In the genomic region with DNA sequence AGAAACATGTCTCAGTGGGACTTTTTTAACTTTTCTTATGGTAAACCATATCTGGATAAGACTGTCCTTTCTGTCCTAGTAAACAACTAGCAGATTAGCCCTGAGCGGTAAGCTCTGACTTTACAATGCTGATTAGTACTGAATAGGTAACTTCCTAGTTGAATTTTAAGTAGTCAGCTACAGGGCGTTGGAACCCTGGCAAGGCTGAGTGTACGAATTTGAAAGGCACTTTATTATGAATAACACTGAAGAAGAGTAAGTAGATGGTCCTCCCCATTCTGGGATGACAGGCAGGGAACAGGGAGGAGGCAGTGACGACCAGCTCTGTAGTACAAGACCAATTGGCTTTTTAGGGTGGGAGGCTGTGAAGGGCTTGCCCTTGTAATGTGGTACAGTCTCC, we compare ENCODE assay signal across 13 mouse cellular contexts. TPM values are rescaled to one million over a fixed set of nuclear protein-coding genes. Genes with fewer than 3 reads are reported as not detected.
DNase-seq lines count a peak whose midpoint lies in the region; TF ChIP-seq lines count a peak whose summit lies in the region.
"Not testable (repeated sequence)": the region's sequence is repeated elsewhere in the genome, so short reads cannot be mapped to it uniquely, and the experiment has no call there.
"Had no signal": no experiment of that assay in that cellular context is flagged by ENCODE, and none has a peak within 500 bp of the region (broad histone marks: within the 10 kb centered on the region; RNA-seq: fewer than 3 reads in every experiment).

No protein-coding gene starts in this region.

- H3K36me3 ChIP-seq in kidney, adult 2 months (ENCODE audit: control insufficient read depth, insufficient read depth, low read length), result not testable (repeated sequence)

- H3K4me1 ChIP-seq in kidney, adult 2 months (ENCODE audit: control insufficient read depth, insufficient read depth, low read length), result not testable (repeated sequence)

- not testable (repeated sequence) for TF ChIP-seq POLR2A in kidney, adult 2 months (IDR thresholded peaks at IDR 0.05; ENCODE audit: low read depth, low read length)

- H3K27ac ChIP-seq in kidney, adult 2 months (ENCODE audit: insufficient read depth, low read depth, low read length), result peak overlapping the region; percentile 31

- 58% methylated on average over 4 of the region's 4 CpGs for WGBS in kidney, adult 2 months

- H3K27me3 ChIP-seq in kidney, adult 2 months (replicated peaks; ENCODE audit: control insufficient read depth, insufficient read depth, low read length), result not testable (repeated sequence)

- not testable (repeated sequence) for TF ChIP-seq CTCF in kidney, adult 2 months (conservative IDR thresholded peaks at IDR 0.05; ENCODE audit: insufficient read depth, insufficient read length, low read depth, low read length)

- DNase-seq in ZHBTc4 (ENCODE audit: low read depth, low spot score), result peak; percentile 3
- peak; percentile 77 for DNase-seq in heart, adult 11 months
- DNase-seq in kidney, adult 11 months, result peak; percentile 13
- peak; percentile 76 for DNase-seq in kidney, adult 2 months
- peak; percentile 19 to 59 for DNase-seq in kidney, adult 8-10 months
- peak; percentile 86 for DNase-seq in kidney, adult 9 months
- peak; percentile 1 to 27 for DNase-seq in kidney, postnatal 36 days

- not testable (repeated sequence) for H3K4me3 ChIP-seq in kidney, adult 2 months (ENCODE audit: insufficient read depth, low read depth, low read length)

RNA-seq across cellular contexts. Expression of a gene that starts 21.4 kb away (rescaled TPM):
- polyA plus RNA-seq in kidney, adult 2 months (2012; rRNA removed), result 0.57 and 0.99 TPM in 2 replicates
- polyA plus RNA-seq: activated CD4-positive, CD25-positive, alpha-beta regulatory T cell, adult 4 months; adrenal gland, adult 2 months; brain, embryonic 14.5 days; C2C12; cerebellum, adult 2 months; G1E had no signal

Comparison
In these comparisons a context has a peak if more than half of its experiments do, and no peak if none do; other contexts are left out.
1. DNase-seq: peak in every context shown above with its lines; median percentile 86 in kidney, adult 9 months; 77 in heart, adult 11 months; 76 in kidney, adult 2 months; 39 in kidney, adult 8-10 months; 14 in kidney, postnatal 36 days; 13 in kidney, adult 11 months; 3 in ZHBTc4.